In genomic region chr12:3365449-3366189, GRCm38 (mm10) we compare ENCODE assay signal across 8 mouse cellular contexts. TPM values are rescaled to one million over a fixed set of nuclear protein-coding genes. Genes with fewer than 3 reads are reported as not detected.
DNase-seq lines count a peak whose midpoint lies in the region; ATAC-seq and TF ChIP-seq lines count a peak whose summit lies in the region.

No protein-coding gene starts in this region.

- peak overlapping the region; percentile 85 to 95 for H3K4me3 ChIP-seq in MEL (ENCODE audit: control insufficient read depth in 1 of 2, insufficient read depth in 1 of 2, low read depth in 2 of 2, low read length in 2 of 2)
- peak overlapping the region; percentile 88 for H3K4me3 ChIP-seq in heart, embryonic 13.5 days
- peak overlapping the region; percentile 81 for H3K4me3 ChIP-seq in limb, embryonic 14.5 days (replicated peaks; ENCODE audit: low read length)
- H3K4me3 ChIP-seq in olfactory bulb, adult 2 months (ENCODE audit: insufficient read depth, low read depth, low read length), result peak overlapping the region; percentile 88

- 4% methylated on average over 31 of the region's 31 CpGs for WGBS in heart, embryonic 13.5 days
- WGBS in limb, embryonic 14.5 days, result 2% methylated on average over 30 of the region's 31 CpGs
- WGBS in olfactory bulb, adult 2 months, result 3% methylated on average over 31 of the region's 31 CpGs

- no peaks in the 10 kb centered on the region for H3K79me2 ChIP-seq in MEL (ENCODE audit: control insufficient read depth, insufficient read depth, low read length, poor library complexity)

- H3K4me2 ChIP-seq in heart, embryonic 13.5 days, result peak overlapping the region; percentile 95
- peak overlapping the region; percentile 95 for H3K4me2 ChIP-seq in limb, embryonic 14.5 days (replicated peaks; ENCODE audit: low read depth, low read length, severe bottlenecking)

- no peaks in the 10 kb centered on the region for H3K4me1 ChIP-seq in MEL (ENCODE audit: control insufficient read depth in 1 of 2, insufficient read depth in 2 of 2, low read length in 2 of 2)
- H3K4me1 ChIP-seq in heart, embryonic 13.5 days, result peaks cover 35% of the 10 kb centered on the region
- peaks cover 21% of the 10 kb centered on the region for H3K4me1 ChIP-seq in limb, embryonic 14.5 days (ENCODE audit: control insufficient read depth, insufficient read depth, low read length)
- H3K4me1 ChIP-seq in olfactory bulb, adult 2 months (ENCODE audit: control insufficient read depth, insufficient read depth, low read length), result peaks cover 27% of the 10 kb centered on the region

- no peaks in the 10 kb centered on the region for H3K36me3 ChIP-seq in MEL (ENCODE audit: control insufficient read depth in 1 of 2, insufficient read depth in 2 of 2, low read length in 2 of 2)
- peaks cover 12% of the 10 kb centered on the region for H3K36me3 ChIP-seq in heart, embryonic 13.5 days
- peaks cover 10% of the 10 kb centered on the region for H3K36me3 ChIP-seq in limb, embryonic 14.5 days (ENCODE audit: control insufficient read depth, insufficient read depth, low read length)

- TF ChIP-seq RAD21 in MEL (IDR thresholded peaks at IDR 0.05; ENCODE audit: low read depth, low read length), result no peak

- no peak overlapping the region for H3K27ac ChIP-seq in MEL (ENCODE audit: control insufficient read depth, low read depth, low read length)
- H3K27ac ChIP-seq in heart, embryonic 13.5 days (replicated peaks), result peak overlapping the region; percentile 54
- H3K27ac ChIP-seq in limb, embryonic 14.5 days (replicated peaks; ENCODE audit: low read depth, low read length), result peak overlapping the region; percentile 77
- H3K27ac ChIP-seq in olfactory bulb, adult 2 months (ENCODE audit: insufficient read depth, low read depth, low read length), result peak overlapping the region; percentile 85

- no peak for TF ChIP-seq POLR2A in MEL (IDR thresholded peaks at IDR 0.05; ENCODE audit: control insufficient read depth in 1 of 2, insufficient read depth in 1 of 2, low read depth in 1 of 2, low read length in 2 of 2, poor library complexity in 1 of 2)
- TF ChIP-seq POLR2A in limb, embryonic 14.5 days (IDR thresholded peaks at IDR 0.05; ENCODE audit: borderline replicate concordance, extremely low read depth, insufficient read depth, insufficient read length), result no peak
- TF ChIP-seq POLR2A in olfactory bulb, adult 2 months (IDR thresholded peaks at IDR 0.05; ENCODE audit: insufficient read depth, low read depth, low read length), result 0 out of 2 replicates have a peak, but pooled peaks have one; percentile 11

- TF ChIP-seq CTCF in MEL (IDR thresholded peaks at IDR 0.05 in 2 of 3, conservative IDR thresholded peaks at IDR 0.05 in 1 of 3; ENCODE audit: control insufficient read depth in 1 of 3, insufficient read depth in 1 of 3, low read depth in 2 of 3, low read length in 3 of 3, poor library complexity in 1 of 3, severe bottlenecking in 1 of 3), result no peak
- TF ChIP-seq CTCF in olfactory bulb, adult 2 months (IDR thresholded peaks at IDR 0.05; ENCODE audit: insufficient read depth, low read depth, low read length), result 0 out of 2 replicates have a peak, but pooled peaks have one; percentile 8

- intact Hi-C loops in left cerebral cortex, postnatal 4 days (cut with DNase I), result no loop called here

- no peaks in the 10 kb centered on the region for H3K9me3 ChIP-seq in MEL (replicated peaks; ENCODE audit: insufficient read depth, low read length)
- H3K9me3 ChIP-seq in heart, embryonic 13.5 days, result no peaks in the 10 kb centered on the region
- H3K9me3 ChIP-seq in limb, embryonic 14.5 days (ENCODE audit: control insufficient read depth, low read length), result peaks cover 6% of the 10 kb centered on the region; the same call in 1 of the 2 replicates

- H3K9ac ChIP-seq in MEL (ENCODE audit: control insufficient read depth, low read depth, low read length, poor library complexity, severe bottlenecking), result peak overlapping the region; percentile 71
- H3K9ac ChIP-seq in heart, embryonic 13.5 days, result peak overlapping the region; percentile 88
- peak overlapping the region; percentile 87 for H3K9ac ChIP-seq in limb, embryonic 14.5 days (ENCODE audit: low read depth, low read length, severe bottlenecking)

- H3K27me3 ChIP-seq in MEL (ENCODE audit: control insufficient read depth in 1 of 2, insufficient read depth in 2 of 2, low read length in 2 of 2), result no peaks in the 10 kb centered on the region
- peaks cover 10% of the 10 kb centered on the region; the same call in 1 of the 2 replicates for H3K27me3 ChIP-seq in heart, embryonic 13.5 days (replicated peaks)
- no peaks in the 10 kb centered on the region for H3K27me3 ChIP-seq in limb, embryonic 14.5 days (ENCODE audit: control insufficient read depth, insufficient read depth, low read length)

- no peak for TF ChIP-seq EP300 in MEL (IDR thresholded peaks at IDR 0.05; ENCODE audit: low read depth in 1 of 2, low read length in 2 of 2)

- peak; percentile 27 to 44 for DNase-seq in left cerebral cortex, adult 18-20 months (ENCODE audit: low spot score in 2 of 2)
- no peak for DNase-seq in left cerebral cortex, postnatal 4 days
- peak; percentile 33 for DNase-seq in MEL (ENCODE audit: low read depth, low spot score)
- peak; percentile 70 for DNase-seq in cerebellum, adult 9-11 months
- no peak for DNase-seq in limb, embryonic 14.5 days (ENCODE audit: low spot score)
- DNase-seq in natural killer cell, adult 2 months (ENCODE audit: low spot score in 2 of 2), result no peak

- peak; percentile 26; the same call in 1 of the 2 replicates for ATAC-seq in heart, embryonic 13.5 days (ENCODE audit: extremely low read depth, insufficient number of reproducible peaks, low FRiP score, low TSS enrichment)
- ATAC-seq in limb, embryonic 14.5 days (ENCODE audit: low FRiP score, low read depth), result peak; percentile 11; the same call in 1 of the 2 replicates

TF ChIP-seq in MEL, 35 proteins besides CTCF, POLR2A, EP300 and RAD21:
- TF ChIP-seq NRF1 (IDR thresholded peaks at IDR 0.05; ENCODE audit: insufficient read depth, low read depth, low read length, poor library complexity, severe bottlenecking), result no peak
- no peak for TF ChIP-seq NELFE (IDR thresholded peaks at IDR 0.05; ENCODE audit: low read depth, low read length)
- no peak for TF ChIP-seq USF1 (IDR thresholded peaks at IDR 0.05; ENCODE audit: low read depth, low read length)
- TF ChIP-seq BHLHE40 (IDR thresholded peaks at IDR 0.05; ENCODE audit: borderline replicate concordance, low read depth, low read length), result no peak
- no peak for TF ChIP-seq KAT2A (conservative IDR thresholded peaks at IDR 0.05; ENCODE audit: low read depth, low read length)
- TF ChIP-seq ELF1 (IDR thresholded peaks at IDR 0.05; ENCODE audit: low read depth, low read length), result no peak
- TF ChIP-seq MAZ (IDR thresholded peaks at IDR 0.05; ENCODE audit: low read depth, low read length), result no peak
- no peak for TF ChIP-seq ETS1 (IDR thresholded peaks at IDR 0.05; ENCODE audit: low read depth, low read length)
- no peak for TF ChIP-seq POLR2AphosphoS2 (IDR thresholded peaks at IDR 0.05; ENCODE audit: low read length)
- no peak for TF ChIP-seq CHD2 (IDR thresholded peaks at IDR 0.05; ENCODE audit: low read length)
- TF ChIP-seq MYC (IDR thresholded peaks at IDR 0.05; ENCODE audit: low read depth, low read length), result no peak
- no peak for TF ChIP-seq ZC3H11A (IDR thresholded peaks at IDR 0.05; ENCODE audit: low read depth, low read length)

RNA-seq across cellular contexts. Expression of gene Kif3c, which starts 0.7 kb away (rescaled TPM):
- total RNA-seq in left cerebral cortex, adult 18-20 months (2021), result 100 to 1,000 TPM; 176 to 177 TPM
- total RNA-seq in left cerebral cortex, postnatal 4 days (2021), result 100 to 1,000 TPM; 204 to 210 TPM
- total RNA-seq in MEL (2012; rRNA removed), result 2.5 and 3.4 TPM in 2 replicates
- 1 to 10 TPM in 1 of 2 experiments, not detected in 1; 5.6 TPM for polyA plus RNA-seq in MEL (2012; ENCODE audit: insufficient read depth in 1 of 2, insufficient read length in 2 of 2, low read depth in 1 of 2, low replicate concordance in 2 of 2, missing spikeins in 1 of 2)
- polyA plus RNA-seq in heart, embryonic 13.5 days (2015; fragmentation: Nextera tagmentation; extraction: Ambion mirVana), result 5.4 and 5.6 TPM in 2 replicates
- 15.7 and 24.1 TPM in 2 replicates for polyA plus RNA-seq in limb, embryonic 14.5 days (2012; rRNA removed)
- polyA plus RNA-seq in limb, embryonic 14.5 days (2014; fragmentation: Nextera tagmentation; extraction: Ambion mirVana), result 10.4 and 14.6 TPM in 2 replicates
- polyA plus RNA-seq in olfactory bulb, adult 2 months (2012; ENCODE audit: insufficient read depth, insufficient read length, low replicate concordance, missing spikeins), result 67.4 TPM in 1 of 2 replicates, not detected in the other

RNA-seq across cellular contexts. Expression of gene Rab10, which starts 55.9 kb away (rescaled TPM):
- 100 to 1,000 TPM; 133 to 139 TPM for total RNA-seq in left cerebral cortex, adult 18-20 months (2021)
- total RNA-seq in left cerebral cortex, postnatal 4 days (2021), result 100 to 1,000 TPM; 263 to 272 TPM
- 62.5 and 67.7 TPM in 2 replicates for total RNA-seq in MEL (2012; rRNA removed)
- polyA plus RNA-seq in MEL (2012; ENCODE audit: insufficient read depth in 1 of 2, insufficient read length in 2 of 2, low read depth in 1 of 2, low replicate concordance in 2 of 2, missing spikeins in 1 of 2), result 10 to 100 TPM; 41.3 to 71.8 TPM
- polyA plus RNA-seq in heart, embryonic 13.5 days (2015; fragmentation: Nextera tagmentation; extraction: Ambion mirVana), result 59.8 and 60.8 TPM in 2 replicates
- 74.8 and 79.4 TPM in 2 replicates for polyA plus RNA-seq in limb, embryonic 14.5 days (2012; rRNA removed)
- 94.7 and 105 TPM in 2 replicates for polyA plus RNA-seq in limb, embryonic 14.5 days (2014; fragmentation: Nextera tagmentation; extraction: Ambion mirVana)
- polyA plus RNA-seq in olfactory bulb, adult 2 months (2012; ENCODE audit: insufficient read depth, insufficient read length, low replicate concordance, missing spikeins), result not detected in 2 replicates

Comparison
In these comparisons a context has a peak if more than half of its experiments do, and no peak if none do; other contexts are left out.
1. DNase-seq: peak in left cerebral cortex, adult 18-20 months (2 of 2), MEL (single experiment) and cerebellum, adult 9-11 months (single experiment); none in left cerebral cortex, postnatal 4 days (single experiment), limb, embryonic 14.5 days (single experiment) and natural killer cell, adult 2 months (0 of 2).
2. Peak in every context shown above with its lines, with median percentiles within 50 percentile points of each other: H3K4me3 ChIP-seq and H3K9ac ChIP-seq.